Mouse (Mus musculus): ENCODE data around the gene Csf2. TPM values are rescaled to one million over a fixed set of nuclear protein-coding genes. Genes with fewer than 3 reads are reported as not detected.

Gene Csf2
- polyA plus RNA-seq, 1 experiment from 2014 or later: not detected

DNA sequence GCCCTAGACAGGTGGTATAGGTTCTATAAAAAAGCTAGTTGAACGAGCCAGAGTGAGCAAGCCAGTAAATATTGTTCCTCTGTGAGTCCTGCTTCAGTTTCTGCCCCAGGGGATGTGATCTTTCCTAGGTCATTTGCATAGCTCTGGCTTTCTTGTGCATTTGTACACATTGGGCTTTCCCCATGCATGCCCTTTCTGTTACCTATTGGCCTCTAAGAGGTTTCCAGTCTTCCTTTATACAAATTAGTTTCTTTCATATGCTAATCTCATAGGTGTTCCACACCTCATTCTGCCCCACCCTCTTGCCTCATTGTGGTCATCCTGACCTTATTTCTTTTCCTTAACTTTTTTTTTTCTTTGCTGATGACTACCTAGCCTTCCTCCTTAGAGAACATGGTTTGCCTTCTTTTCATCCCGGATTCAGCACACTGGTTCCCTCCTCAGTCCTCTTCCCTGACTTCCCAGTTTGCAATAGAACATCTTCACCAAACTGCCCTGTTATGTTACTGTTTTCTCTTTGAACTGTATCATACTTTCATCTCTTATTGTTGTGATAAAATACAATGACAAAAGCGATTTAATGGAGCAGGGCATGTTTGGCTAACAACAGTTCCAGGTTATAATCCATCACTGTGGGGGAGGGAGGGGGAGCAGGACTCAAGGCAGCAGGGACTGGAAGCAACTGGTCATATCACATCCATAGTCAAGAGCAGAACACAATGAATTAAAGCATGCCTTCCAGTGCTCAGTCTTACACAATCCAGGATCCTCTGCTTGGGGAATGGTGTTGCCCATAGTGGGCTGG lies 47.4 kb downstream of the Csf2 start:
- Histone ChIP-seq H3K9ac (ENCODE audit: low read depth, low read length) (no peak overlapping the region), H3K27me3 (ENCODE audit: control insufficient read depth, insufficient read depth, low read depth, low read length) (no peaks in the 10 kb centered on the region), H3K27ac (ENCODE audit: low read length) (no peak overlapping the region), H3K4me3 (ENCODE audit: low read depth, low read length) (no peak overlapping the region), H3K36me3 (ENCODE audit: control insufficient read depth, insufficient read depth) (no peaks in the 10 kb centered on the region), H3K9me3 (replicated peaks; ENCODE audit: control insufficient read depth, low read length) (no peaks in the 10 kb centered on the region), H3K4me1 (ENCODE audit: control insufficient read depth, low read depth, low read length) (peaks cover 4% of the 10 kb centered on the region), H3K4me2 (ENCODE audit: low read depth, low read length) (no peak overlapping the region)
- 42% methylated on average over 3 of the region's 3 CpGs for WGBS (ENCODE audit: insufficient replicate concordance)
- ATAC-seq (ENCODE audit: low read depth): no peak

DNA sequence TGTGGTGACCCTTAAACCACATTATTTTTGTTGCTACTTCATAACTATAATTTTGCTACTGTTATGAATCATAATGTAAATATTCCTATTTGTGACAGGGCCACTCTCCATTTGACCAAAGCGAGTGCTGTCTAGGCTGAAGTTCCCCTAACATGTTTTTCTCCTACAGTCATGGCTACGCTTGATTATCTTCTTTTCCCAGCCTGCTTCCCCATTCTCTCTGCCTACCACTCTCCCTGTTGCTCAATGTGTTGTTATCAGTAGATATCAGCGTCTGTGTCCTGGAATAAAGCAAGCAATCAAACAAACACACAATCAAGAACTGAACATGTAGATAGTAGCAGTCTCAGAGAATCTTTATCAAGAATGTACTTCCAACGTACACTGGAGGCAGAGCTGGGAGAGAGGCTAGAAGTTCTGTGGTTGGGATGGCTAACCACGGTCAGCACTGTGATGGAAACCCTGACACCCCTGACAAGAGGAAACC lies 48.1 kb downstream of the Csf2 start:
- H3K4me3 ChIP-seq (ENCODE audit: low read depth, low read length): no peak overlapping the region
- peak; percentile 58 for ATAC-seq (ENCODE audit: low read depth)
- 14% methylated on average over 5 of the region's 5 CpGs for WGBS (ENCODE audit: insufficient replicate concordance)

More for the DNA sequence above, 48.1 kb downstream of the Csf2 start:
- Histone ChIP-seq H3K4me1 (ENCODE audit: control insufficient read depth, low read depth, low read length) (peaks cover 4% of the 10 kb centered on the region), H3K27ac (ENCODE audit: low read length) (no peak overlapping the region), H3K4me2 (ENCODE audit: low read depth, low read length) (no peak overlapping the region), H3K9ac (ENCODE audit: low read depth, low read length) (no peak overlapping the region), H3K9me3 (replicated peaks; ENCODE audit: control insufficient read depth, low read length) (no peaks in the 10 kb centered on the region), H3K36me3 (ENCODE audit: control insufficient read depth, insufficient read depth) (no peaks in the 10 kb centered on the region), H3K27me3 (ENCODE audit: control insufficient read depth, insufficient read depth, low read depth, low read length) (no peaks in the 10 kb centered on the region)

Other genes with a start within 250 kb of the Csf2 start
- gene Slc22a4, start 221.6 kb downstream of the Csf2 start, polyA plus RNA-seq (2015; fragmentation: Nextera tagmentation; extraction: Ambion mirVana): 34.8 and 39.3 TPM in 2 replicates
- gene Pdlim4, start 180.7 kb downstream of the Csf2 start, polyA plus RNA-seq (2015; fragmentation: Nextera tagmentation; extraction: Ambion mirVana): 3.2 and 4.0 TPM in 2 replicates
- 8.0 TPM in 2 replicates for gene P4ha2, start 149.6 kb downstream of the Csf2 start, polyA plus RNA-seq (2015; fragmentation: Nextera tagmentation; extraction: Ambion mirVana)
- gene Il3, start 17.6 kb upstream of the Csf2 start, polyA plus RNA-seq (2015; fragmentation: Nextera tagmentation; extraction: Ambion mirVana): not detected in 2 replicates
- gene Acsl6, start 54.1 kb upstream of the Csf2 start, polyA plus RNA-seq (2015; fragmentation: Nextera tagmentation; extraction: Ambion mirVana): 0.42 and 0.84 TPM in 2 replicates
- not detected in 2 replicates for gene Meikin, start 121.0 kb upstream of the Csf2 start, polyA plus RNA-seq (2015; fragmentation: Nextera tagmentation; extraction: Ambion mirVana)
- 5.3 and 5.6 TPM in 2 replicates for gene Fnip1, start 188.5 kb upstream of the Csf2 start, polyA plus RNA-seq (2015; fragmentation: Nextera tagmentation; extraction: Ambion mirVana)

All from liver, embryonic 16.5 days (tissue).